Mouse (Mus musculus): ENCODE results near the gene Mt4. TPM values are rescaled to one million over a fixed set of nuclear protein-coding genes. Genes with fewer than 3 reads are reported as not detected.
A peak's percentile ranks its signal among the peaks of the same experiment; 100 is the strongest.

Gene Mt4
- total RNA-seq, 1 experiment, result 6.4 TPM

DNA sequence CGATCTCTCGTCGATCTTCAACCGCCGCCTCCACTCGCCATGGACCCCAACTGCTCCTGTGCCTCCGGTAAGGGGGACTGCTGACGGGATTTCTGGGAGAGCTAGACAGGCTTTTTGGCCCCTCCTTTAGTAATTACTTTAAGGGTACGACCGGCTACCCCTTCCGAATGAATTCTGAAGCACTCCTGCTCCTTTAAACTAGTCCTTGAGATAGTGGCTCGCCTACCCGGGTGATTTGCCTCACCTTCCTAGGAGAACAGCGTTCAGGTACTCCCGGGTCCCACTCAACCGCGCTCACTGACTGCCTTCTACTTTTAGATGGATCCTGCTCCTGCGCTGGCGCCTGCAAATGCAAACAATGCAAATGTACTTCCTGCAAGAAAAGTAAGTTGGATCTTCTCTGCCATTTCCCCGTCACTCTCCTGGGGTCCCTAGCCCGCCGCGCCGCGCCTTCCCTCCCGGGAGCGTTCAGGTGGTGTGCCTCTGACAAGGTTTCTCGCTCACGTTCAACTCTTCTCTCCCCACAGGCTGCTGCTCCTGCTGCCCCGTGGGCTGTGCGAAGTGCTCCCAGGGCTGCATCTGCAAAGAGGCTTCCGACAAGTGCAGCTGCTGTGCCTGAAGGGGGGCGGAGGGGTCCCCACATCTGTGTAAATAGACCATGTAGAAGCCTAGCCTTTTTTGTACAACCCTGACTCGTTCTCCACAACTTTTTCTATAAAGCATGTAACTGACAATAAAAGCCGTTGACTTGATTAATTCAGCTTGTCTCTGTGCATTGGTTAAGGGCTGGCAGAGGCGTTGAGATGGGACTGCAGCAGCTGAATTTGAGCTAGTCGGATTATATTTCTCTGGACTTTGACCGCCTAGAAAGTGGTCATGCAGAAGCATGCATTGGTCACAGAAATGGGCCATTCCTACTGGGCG is 36.1 kb downstream of the Mt4 start:
- H3K36me3 ChIP-seq (ENCODE audit: control insufficient read depth, insufficient read depth, low read length, poor library complexity, severe bottlenecking), result no peaks in the 10 kb centered on the region; the same call in 1 of the 2 replicates
- TF ChIP-seq MAFK (IDR thresholded peaks at IDR 0.05; ENCODE audit: insufficient read depth, low read depth, low read length) (no peak), ZNF384 (IDR thresholded peaks at IDR 0.05; ENCODE audit: low read depth, low read length) (no peak), HCFC1 (IDR thresholded peaks at IDR 0.05; ENCODE audit: borderline replicate concordance, insufficient read depth, low read length) (0 out of 2 replicates have a peak, but pooled peaks have one; percentile 6)
- peak overlapping the region; percentile 75 for H3K27ac ChIP-seq (ENCODE audit: insufficient read depth, low read depth, low read length, poor library complexity, severe bottlenecking)
- H3K4me1 ChIP-seq (ENCODE audit: control insufficient read depth in 2 of 2, insufficient read depth in 2 of 2, low read length in 2 of 2, poor library complexity in 1 of 2), result peaks cover 0 to 15% of the 10 kb centered on the region in 2 experiments; a peak in 2 of 4 replicates
- H3K9ac ChIP-seq (ENCODE audit: insufficient read depth, low read depth, low read length, poor library complexity, severe bottlenecking), result peak overlapping the region; percentile 85
- in situ Hi-C loops (cut with MboI; ENCODE audit: low sequenced_read_pairs in 2 of 2, unreplicated experiment in 2 of 2), result no loop called here
- peak overlapping the region; percentile 75 to 77 for H3K4me3 ChIP-seq (ENCODE audit: insufficient read depth in 1 of 2, low read depth in 1 of 2, low read length in 2 of 2, poor library complexity in 1 of 2, severe bottlenecking in 1 of 2)
- no peak for DNase-seq (ENCODE audit: low read depth, low spot score)
- no peaks in the 10 kb centered on the region for H3K9me3 ChIP-seq (ENCODE audit: control insufficient read depth, insufficient read depth, low read depth, low read length)

DNA sequence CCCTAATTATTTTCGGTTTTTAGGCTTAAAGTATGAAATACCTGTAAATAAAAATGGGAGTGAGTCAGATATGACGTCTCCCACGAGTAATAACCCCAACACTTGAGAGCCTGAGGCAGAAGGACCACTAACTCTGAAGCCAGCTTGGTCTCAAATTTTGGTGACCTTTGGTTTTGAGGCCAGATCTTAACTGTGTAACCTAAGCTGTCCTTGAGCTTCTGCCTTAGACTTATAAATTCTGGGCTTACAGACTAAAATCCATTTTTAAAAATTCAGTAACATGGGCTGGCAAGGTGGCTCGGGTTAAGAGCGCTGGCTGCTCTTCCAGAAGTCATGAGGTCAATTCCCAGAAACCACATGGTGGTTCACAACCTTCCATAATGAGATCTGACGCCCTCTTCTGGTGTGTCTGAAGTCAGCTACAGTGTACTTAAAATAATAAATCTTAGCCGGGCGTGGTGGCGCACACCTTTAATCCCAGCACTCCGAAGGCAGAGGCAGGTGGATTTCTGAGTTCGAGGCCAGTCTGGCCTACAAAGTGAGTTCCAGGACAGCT is 36.9 kb downstream of the Mt4 start:
- no peaks in the 10 kb centered on the region for H3K9me3 ChIP-seq (ENCODE audit: control insufficient read depth, insufficient read depth, low read depth, low read length)
- no peaks in the 10 kb centered on the region; the same call in 1 of the 2 replicates for H3K36me3 ChIP-seq (ENCODE audit: control insufficient read depth, insufficient read depth, low read length, poor library complexity, severe bottlenecking)
- no peak overlapping the region for H3K27ac ChIP-seq (ENCODE audit: insufficient read depth, low read depth, low read length, poor library complexity, severe bottlenecking)
- peak overlapping the region; percentile 75 to 77; a peak in 3 of 4 replicates for H3K4me3 ChIP-seq (ENCODE audit: insufficient read depth in 1 of 2, low read depth in 1 of 2, low read length in 2 of 2, poor library complexity in 1 of 2, severe bottlenecking in 1 of 2)
- no peak for TF ChIP-seq ZNF384 (IDR thresholded peaks at IDR 0.05; ENCODE audit: low read depth, low read length)
- TF ChIP-seq ZC3H11A (IDR thresholded peaks at IDR 0.05; ENCODE audit: borderline replicate concordance, low read depth, low read length), result no peak
- TF ChIP-seq HCFC1 (IDR thresholded peaks at IDR 0.05; ENCODE audit: borderline replicate concordance, insufficient read depth, low read length), result no peak
- no peak for TF ChIP-seq CHD2 (IDR thresholded peaks at IDR 0.05; ENCODE audit: low read depth, low read length)
- TF ChIP-seq MAFK (IDR thresholded peaks at IDR 0.05; ENCODE audit: insufficient read depth, low read depth, low read length), result no peak
- in situ Hi-C loops (cut with MboI; ENCODE audit: low sequenced_read_pairs in 2 of 2, unreplicated experiment in 2 of 2), result no loop called here
- peaks cover 2 to 15% of the 10 kb centered on the region in 2 experiments; a peak in 1 of 4 replicates for H3K4me1 ChIP-seq (ENCODE audit: control insufficient read depth in 2 of 2, insufficient read depth in 2 of 2, low read length in 2 of 2, poor library complexity in 1 of 2)
- no peak overlapping the region for H3K9ac ChIP-seq (ENCODE audit: insufficient read depth, low read depth, low read length, poor library complexity, severe bottlenecking)
- DNase-seq (ENCODE audit: low read depth, low spot score), result no peak

DNA sequence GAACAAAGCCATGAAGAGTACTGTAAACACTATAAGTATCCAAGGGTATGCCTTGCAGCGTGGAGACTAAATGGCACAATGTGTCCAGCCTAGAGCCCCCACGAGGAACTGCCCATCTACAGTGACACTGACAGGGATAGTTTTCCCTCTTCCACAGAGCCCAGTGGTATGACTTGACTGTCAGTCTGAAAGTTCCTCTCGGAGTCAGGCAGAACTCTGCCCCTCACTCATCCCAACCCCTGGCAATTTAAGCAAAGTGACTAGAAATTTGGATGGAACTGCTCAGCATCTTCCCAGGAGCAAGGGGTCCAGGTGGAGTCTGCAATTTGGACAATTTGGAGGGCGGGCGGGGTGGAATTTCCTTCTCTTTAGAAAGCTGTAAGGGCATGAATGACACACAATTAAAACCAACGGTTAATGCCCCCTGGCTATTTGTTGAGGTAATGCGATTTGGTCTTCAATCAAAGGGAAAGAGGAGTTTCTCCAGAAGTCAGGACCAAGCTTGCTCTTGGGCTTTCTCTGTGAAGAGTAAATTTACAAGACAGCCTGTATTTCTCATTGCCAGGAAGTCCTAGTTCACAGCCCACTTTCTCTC is 37.7 kb downstream of the Mt4 start:
- DNase-seq (ENCODE audit: low read depth, low spot score), result peak; percentile 85
- Histone ChIP-seq H3K36me3 (ENCODE audit: control insufficient read depth, insufficient read depth, low read length, poor library complexity, severe bottlenecking) (no peaks in the 10 kb centered on the region; the same call in 1 of the 2 replicates), H3K4me3 (ENCODE audit: insufficient read depth in 1 of 2, low read depth in 1 of 2, low read length in 2 of 2, poor library complexity in 1 of 2, severe bottlenecking in 1 of 2) (no peak overlapping the region), H3K9me3 (ENCODE audit: control insufficient read depth, insufficient read depth, low read depth, low read length) (no peaks in the 10 kb centered on the region), H3K4me1 (ENCODE audit: control insufficient read depth in 2 of 2, insufficient read depth in 2 of 2, low read length in 2 of 2, poor library complexity in 1 of 2) (peaks cover 2 to 13% of the 10 kb centered on the region in 2 experiments; a peak in 1 of 4 replicates), H3K9ac (ENCODE audit: insufficient read depth, low read depth, low read length, poor library complexity, severe bottlenecking) (no peak overlapping the region), H3K27ac (ENCODE audit: insufficient read depth, low read depth, low read length, poor library complexity, severe bottlenecking) (0 out of 2 replicates have a peak overlapping the region, but pooled peaks have one; percentile 44)
- in situ Hi-C loops (cut with MboI; ENCODE audit: low sequenced_read_pairs in 2 of 2, unreplicated experiment in 2 of 2), result no loop called here
- TF ChIP-seq CHD2 (IDR thresholded peaks at IDR 0.05; ENCODE audit: low read depth, low read length) (no peak), ZNF384 (IDR thresholded peaks at IDR 0.05; ENCODE audit: low read depth, low read length) (no peak), MAFK (IDR thresholded peaks at IDR 0.05; ENCODE audit: insufficient read depth, low read depth, low read length) (no peak), ZC3H11A (IDR thresholded peaks at IDR 0.05; ENCODE audit: borderline replicate concordance, low read depth, low read length) (no peak), HCFC1 (IDR thresholded peaks at IDR 0.05; ENCODE audit: borderline replicate concordance, insufficient read depth, low read length) (no peak)

DNA sequence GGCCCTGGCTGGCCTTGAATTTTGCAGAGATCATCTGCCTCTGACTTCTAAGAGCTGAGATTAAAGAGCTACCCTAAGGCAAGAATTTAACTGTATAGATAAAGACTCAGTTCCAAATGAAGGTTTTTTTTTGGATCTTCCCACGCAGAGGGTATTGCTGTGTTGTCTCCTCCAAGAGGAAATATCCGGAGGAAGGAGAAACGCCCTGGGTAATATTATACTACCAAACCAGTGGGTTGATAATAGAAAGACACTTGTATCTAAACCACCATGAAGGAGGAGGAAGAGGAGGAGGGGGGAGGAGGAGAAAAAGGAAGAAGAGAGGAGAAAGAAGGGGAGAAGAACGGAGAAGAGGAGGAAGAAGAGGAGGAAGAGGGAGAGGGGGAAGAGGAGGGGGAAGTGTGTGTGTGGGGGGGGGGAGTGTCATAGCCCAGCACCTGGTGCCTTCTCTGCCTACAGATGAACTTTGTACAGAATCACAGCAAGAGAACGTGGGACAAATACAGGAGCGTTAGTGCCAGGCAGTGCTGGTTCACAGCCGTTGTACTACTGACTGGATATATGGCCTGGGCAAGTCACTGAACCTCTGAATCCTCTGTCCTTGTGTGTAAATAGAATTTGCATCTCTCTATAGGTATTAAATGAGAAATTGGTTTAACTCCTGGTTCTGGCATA is 40.9 kb downstream of the Mt4 start:
- DNase-seq (ENCODE audit: low read depth, low spot score), result no peak
- TF ChIP-seq HCFC1 (IDR thresholded peaks at IDR 0.05; ENCODE audit: borderline replicate concordance, insufficient read depth, low read length) (no peak), MAFK (IDR thresholded peaks at IDR 0.05; ENCODE audit: insufficient read depth, low read depth, low read length) (no peak), ZNF384 (IDR thresholded peaks at IDR 0.05; ENCODE audit: low read depth, low read length) (no peak), ZC3H11A (IDR thresholded peaks at IDR 0.05; ENCODE audit: borderline replicate concordance, low read depth, low read length) (no peak), CHD2 (IDR thresholded peaks at IDR 0.05; ENCODE audit: low read depth, low read length) (no peak)
- Histone ChIP-seq H3K27ac (ENCODE audit: insufficient read depth, low read depth, low read length, poor library complexity, severe bottlenecking) (no peak overlapping the region), H3K4me1 (ENCODE audit: control insufficient read depth in 2 of 2, insufficient read depth in 2 of 2, low read length in 2 of 2, poor library complexity in 1 of 2) (peaks cover 7 to 8% of the 10 kb centered on the region in 2 experiments; a peak in 3 of 4 replicates), H3K4me3 (ENCODE audit: insufficient read depth in 1 of 2, low read depth in 1 of 2, low read length in 2 of 2, poor library complexity in 1 of 2, severe bottlenecking in 1 of 2) (no peak overlapping the region), H3K36me3 (ENCODE audit: control insufficient read depth, insufficient read depth, low read length, poor library complexity, severe bottlenecking) (peaks cover 4% of the 10 kb centered on the region; the same call in 1 of the 2 replicates), H3K9me3 (ENCODE audit: control insufficient read depth, insufficient read depth, low read depth, low read length) (no peaks in the 10 kb centered on the region), H3K9ac (ENCODE audit: insufficient read depth, low read depth, low read length, poor library complexity, severe bottlenecking) (no peak overlapping the region)
- in situ Hi-C loops (cut with MboI; ENCODE audit: low sequenced_read_pairs in 2 of 2, unreplicated experiment in 2 of 2), result no loop called here

All from ES-E14 (cell line).